9 mouse cellular contexts compared by ENCODE assay signal in the genomic region with DNA sequence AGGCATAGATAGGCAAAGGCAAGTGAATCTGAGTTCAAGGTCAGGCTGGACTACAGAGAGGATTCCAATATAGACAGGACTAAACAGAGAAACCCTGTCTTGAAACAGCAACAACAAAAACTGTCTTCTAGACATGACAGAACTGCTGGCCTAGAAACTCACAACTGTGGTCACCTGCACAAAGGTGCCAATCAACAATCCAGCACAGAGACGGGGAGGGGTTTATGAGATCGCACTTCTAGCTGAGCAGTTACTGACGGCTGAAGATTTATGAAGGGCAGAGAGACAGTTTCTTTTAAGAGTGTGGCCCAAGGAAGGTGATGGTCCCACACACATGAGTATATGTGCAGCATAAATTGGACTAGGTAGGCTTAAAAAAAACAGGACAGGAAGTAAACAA. TPM values are rescaled to one million over a fixed set of nuclear protein-coding genes. Genes with fewer than 3 reads are reported as not detected.
DNase-seq lines count a peak whose midpoint lies in the region; ATAC-seq and TF ChIP-seq lines count a peak whose summit lies in the region.
"Had no signal": no experiment of that assay in that cellular context is flagged by ENCODE, and none has a peak within 500 bp of the region (broad histone marks: within the 10 kb centered on the region; RNA-seq: fewer than 3 reads in every experiment).

No protein-coding gene starts in this region.

- no peak for DNase-seq in lung, postnatal 0 days (ENCODE audit: low spot score)
- DNase-seq in lung, postnatal 10 days = no peak
- no peak for DNase-seq in right cerebral cortex, postnatal 36 days (ENCODE audit: low spot score in 2 of 2)
- no peak for DNase-seq in thymus, postnatal 14 days

- H3K9me3 ChIP-seq in erythroblast, embryonic 14.5 days (ENCODE audit: control insufficient read depth, low read length) = no peaks in the 10 kb centered on the region
- H3K9me3 ChIP-seq in lung, postnatal 0 days (ENCODE audit: low read length) = no peaks in the 10 kb centered on the region
- no peaks in the 10 kb centered on the region for H3K9me3 ChIP-seq in hindbrain, embryonic 16.5 days (ENCODE audit: control insufficient read depth, low read length)
- no peaks in the 10 kb centered on the region for H3K9me3 ChIP-seq in neural tube, embryonic 13.5 days

- H3K27ac ChIP-seq in lung, postnatal 0 days (ENCODE audit: low read length) = no peak overlapping the region
- H3K27ac ChIP-seq in hindbrain, embryonic 16.5 days (ENCODE audit: low read depth, low read length) = no peak overlapping the region
- H3K27ac ChIP-seq in neural tube, embryonic 13.5 days (replicated peaks) = no peak overlapping the region

- H3K9ac ChIP-seq in lung, postnatal 0 days (replicated peaks; ENCODE audit: low read depth) = no peak overlapping the region
- no peak overlapping the region for H3K9ac ChIP-seq in hindbrain, embryonic 16.5 days (ENCODE audit: low read depth, low read length)
- H3K9ac ChIP-seq in neural tube, embryonic 13.5 days = peak overlapping the region; percentile 34; the same call in 1 of the 2 replicates

- H3K4me1 ChIP-seq in erythroblast, embryonic 14.5 days (ENCODE audit: control insufficient read depth) = peaks cover 28% of the 10 kb centered on the region
- no peaks in the 10 kb centered on the region for H3K4me1 ChIP-seq in lung, postnatal 0 days (ENCODE audit: insufficient read depth, low read depth, low read length)
- peaks cover 9% of the 10 kb centered on the region for H3K4me1 ChIP-seq in hindbrain, embryonic 16.5 days (ENCODE audit: control insufficient read depth, insufficient read depth, low read depth, low read length)
- H3K4me1 ChIP-seq in neural tube, embryonic 13.5 days (replicated peaks) = peaks cover 20% of the 10 kb centered on the region

- TF ChIP-seq CTCF in lung, postnatal 0 days (IDR thresholded peaks at IDR 0.05) = no peak

- ATAC-seq in erythroblast, adult 5-6 weeks (replicated peaks; ENCODE audit: low FRiP score, poor library complexity, severe bottlenecking) = no peak
- no peak for ATAC-seq in lung, postnatal 0 days
- ATAC-seq in hindbrain, embryonic 16.5 days = no peak
- no peak for ATAC-seq in neural tube, embryonic 13.5 days (ENCODE audit: low read depth)
- ATAC-seq: inflammation-experienced regulatory T-cells, adult 6 months had no signal

- no peak for TF ChIP-seq EP300 in lung, postnatal 0 days (IDR thresholded peaks at IDR 0.05)

- H3K36me3 ChIP-seq in erythroblast, embryonic 14.5 days (ENCODE audit: control insufficient read depth) = peaks cover 20% of the 10 kb centered on the region
- no peaks in the 10 kb centered on the region for H3K36me3 ChIP-seq in lung, postnatal 0 days (ENCODE audit: insufficient read depth, low read length)
- H3K36me3 ChIP-seq in hindbrain, embryonic 16.5 days (ENCODE audit: control insufficient read depth, insufficient read depth, low read length) = 0 out of 2 replicates have a peak, but pooled peaks cover 2% of the 10 kb centered on the region
- peaks cover 9% of the 10 kb centered on the region; the same call in 1 of the 2 replicates for H3K36me3 ChIP-seq in neural tube, embryonic 13.5 days

- 38% methylated on average over 3 of the region's 3 CpGs for WGBS in lung, postnatal 0 days
- WGBS in hindbrain, embryonic 16.5 days = 69% methylated on average over 3 of the region's 3 CpGs
- 63% methylated on average over 3 of the region's 3 CpGs for WGBS in neural tube, embryonic 13.5 days

- peak overlapping the region; percentile 62; the same call in 1 of the 2 replicates for H3K4me2 ChIP-seq in lung, postnatal 0 days (replicated peaks; ENCODE audit: low read depth, low read length)
- peak overlapping the region; percentile 76; the same call in 1 of the 2 replicates for H3K4me2 ChIP-seq in hindbrain, embryonic 16.5 days (ENCODE audit: low read length)
- peak overlapping the region; percentile 73 for H3K4me2 ChIP-seq in neural tube, embryonic 13.5 days

- H3K27me3 ChIP-seq in erythroblast, embryonic 14.5 days (ENCODE audit: control insufficient read depth) = peaks cover 14% of the 10 kb centered on the region
- no peaks in the 10 kb centered on the region for H3K27me3 ChIP-seq in lung, postnatal 0 days (replicated peaks; ENCODE audit: insufficient read depth, low read length)
- no peaks in the 10 kb centered on the region for H3K27me3 ChIP-seq in hindbrain, embryonic 16.5 days (replicated peaks; ENCODE audit: control insufficient read depth, insufficient read depth, low read length)
- H3K27me3 ChIP-seq in neural tube, embryonic 13.5 days = no peaks in the 10 kb centered on the region

- H3K4me3 ChIP-seq in erythroblast, embryonic 14.5 days (replicated peaks) = peak overlapping the region; percentile 86
- H3K4me3 ChIP-seq in lung, postnatal 0 days (ENCODE audit: low read depth, low read length) = no peak overlapping the region
- no peak overlapping the region; the same call in 1 of the 2 replicates for H3K4me3 ChIP-seq in hindbrain, embryonic 16.5 days (ENCODE audit: low read length)
- peak overlapping the region; percentile 88 for H3K4me3 ChIP-seq in neural tube, embryonic 13.5 days

RNA-seq across cellular contexts. Expression of a gene that starts 1.2 kb away (rescaled TPM):
- polyA plus RNA-seq in erythroblast, embryonic 14.5 days (2012) = 0.10 and 0.38 TPM in 2 replicates
- 6.3 and 16.7 TPM in 2 replicates for total RNA-seq in erythroblast, adult 5-6 weeks (2015; ENCODE audit: low replicate concordance)
- total RNA-seq in erythroblast, adult 5-6 weeks (2017; ENCODE audit: low replicate concordance) = 9.6 and 15.3 TPM in 2 replicates
- 38.6 and 38.7 TPM in 2 replicates for polyA plus RNA-seq in lung, postnatal 0 days (2015; fragmentation: Nextera tagmentation; extraction: Ambion mirVana)
- polyA plus RNA-seq in hindbrain, embryonic 16.5 days (2015; fragmentation: Nextera tagmentation; extraction: Ambion mirVana) = 42.6 and 45.2 TPM in 2 replicates
- 55.4 and 57.0 TPM in 2 replicates for polyA plus RNA-seq in neural tube, embryonic 13.5 days (2015; fragmentation: Nextera tagmentation; extraction: Ambion mirVana)

RNA-seq across cellular contexts. Expression of a gene that starts 37.6 kb away (rescaled TPM):
- 0.23 and 0.45 TPM in 2 replicates for polyA plus RNA-seq in erythroblast, embryonic 14.5 days (2012)
- total RNA-seq in erythroblast, adult 5-6 weeks (2015; ENCODE audit: low replicate concordance) = 34.3 and 35.2 TPM in 2 replicates
- 39.0 TPM in 2 replicates for total RNA-seq in erythroblast, adult 5-6 weeks (2017; ENCODE audit: low replicate concordance)
- polyA plus RNA-seq in lung, postnatal 0 days (2015; fragmentation: Nextera tagmentation; extraction: Ambion mirVana) = 0.12 and 0.24 TPM in 2 replicates
- 16.4 and 18.7 TPM in 2 replicates for polyA plus RNA-seq in hindbrain, embryonic 16.5 days (2015; fragmentation: Nextera tagmentation; extraction: Ambion mirVana)
- polyA plus RNA-seq in neural tube, embryonic 13.5 days (2015; fragmentation: Nextera tagmentation; extraction: Ambion mirVana) = 1.6 and 2.4 TPM in 2 replicates
- polyA plus RNA-seq: inflammation-experienced regulatory T-cells, adult 6 months had no signal

RNA-seq across cellular contexts. Expression of a gene that starts 38.1 kb away (rescaled TPM):
- polyA plus RNA-seq in erythroblast, embryonic 14.5 days (2012) = 0.01 TPM in 1 of 2 replicates, not detected in the other
- 0.84 and 3.5 TPM in 2 replicates for total RNA-seq in erythroblast, adult 5-6 weeks (2015; ENCODE audit: low replicate concordance)
- 0.34 and 0.84 TPM in 2 replicates for total RNA-seq in erythroblast, adult 5-6 weeks (2017; ENCODE audit: low replicate concordance)
- 0.29 and 0.35 TPM in 2 replicates for polyA plus RNA-seq in lung, postnatal 0 days (2015; fragmentation: Nextera tagmentation; extraction: Ambion mirVana)
- 0.44 and 0.46 TPM in 2 replicates for polyA plus RNA-seq in hindbrain, embryonic 16.5 days (2015; fragmentation: Nextera tagmentation; extraction: Ambion mirVana)
- 0.32 and 0.37 TPM in 2 replicates for polyA plus RNA-seq in neural tube, embryonic 13.5 days (2015; fragmentation: Nextera tagmentation; extraction: Ambion mirVana)

Comparison
In these comparisons a context has a peak if more than half of its experiments do, and no peak if none do; other contexts are left out.
1. H3K4me3 ChIP-seq: peak in erythroblast, embryonic 14.5 days (single experiment) and neural tube, embryonic 13.5 days (single experiment); none in lung, postnatal 0 days (single experiment) and hindbrain, embryonic 16.5 days (single experiment).
2. RNA of a gene that starts 1.2 kb away (polyA plus RNA-seq): 55.4 to 57.0 TPM in neural tube, embryonic 13.5 days, 42.6 to 45.2 TPM in hindbrain, embryonic 16.5 days and 38.6 to 38.7 TPM in lung, postnatal 0 days; 0.10 to 0.38 TPM in erythroblast, embryonic 14.5 days; every median in the first group is over 10 times any median in the second.
3. Peak in every context shown above with its lines, with median percentiles within 50 percentile points of each other: H3K4me2 ChIP-seq.